Mouse (Mus musculus) intestine, postnatal 0 days (tissue): ENCODE measurements around the gene Slc1a3. TPM values are rescaled to one million over a fixed set of nuclear protein-coding genes. Genes with fewer than 3 reads are reported as not detected.

Experiments
- ATAC-seq: fragments of 200-750 bp; cut with Nextera tagmentation; 2 replicates; pipeline ENCODE4 v1.8.0; 2017; ENCODE audit warnings: mild to moderate bottlenecking, moderate TSS enrichment, moderate library complexity
- H3K27ac ChIP-seq: fragments of 300-500 bp; sonication (generic); 2 replicates; pipeline ENCODE4 v1.5.1; 2014; ENCODE audit warnings: mild to moderate bottlenecking, low read depth, low read length, moderate library complexity
- H3K27me3 ChIP-seq: fragments of 300-500 bp; sonication (generic); replicated peaks from 2 replicates; pipeline ENCODE4 v1.6.1; 2014; ENCODE audit warnings: low read length, mixed read lengths; ENCODE audit not compliant: control insufficient read depth, insufficient read depth
- H3K36me3 ChIP-seq: fragments of 300-500 bp; sonication (generic); 2 replicates; pipeline ENCODE4 v1.6.1; 2014; ENCODE audit warnings: mild to moderate bottlenecking, moderate library complexity; ENCODE audit not compliant: control insufficient read depth, insufficient read depth
- H3K4me1 ChIP-seq: fragments of 300-500 bp; sonication (generic); replicated peaks from 2 replicates; pipeline ENCODE4 v1.6.1; 2014; ENCODE audit warnings: antibody characterized with exemption, low read length, mixed read lengths; ENCODE audit not compliant: control insufficient read depth, insufficient read depth
- H3K4me2 ChIP-seq: fragments of 300-500 bp; sonication (generic); replicated peaks from 2 replicates; pipeline ENCODE4 v1.6.1; 2014; ENCODE audit warnings: low read depth, mild to moderate bottlenecking, moderate library complexity
- H3K4me3 ChIP-seq: fragments of 300-500 bp; sonication (generic); 2 replicates; pipeline ENCODE4 v1.5.1; 2014; ENCODE audit warnings: low read depth, low read length
- H3K9ac ChIP-seq: fragments of 300-500 bp; sonication (generic); 2 replicates; pipeline ENCODE4 v1.6.1; 2014; ENCODE audit warnings: mild to moderate bottlenecking, low read depth, low read length
- H3K9me3 ChIP-seq: fragments of 300-500 bp; sonication (generic); 2 replicates; pipeline ENCODE4 v1.6.1; 2016; ENCODE audit warnings: mixed run types; ENCODE audit not compliant: control insufficient read depth
- CTCF ChIP-seq: sonication (generic); IDR thresholded peaks from 2 replicates; pipeline ENCODE4 v1.5.1; 2016; ENCODE audit warnings: low read depth, mild to moderate bottlenecking, control low read depth, antibody characterized with exemption, moderate library complexity
- WGBS: fragments of 180-500 bp; shearing (Covaris S2); extraction: QIAGEN DNeasy Blood & Tissue Kit; methylation state at CpG from one replicate; pipeline ENCODE4 v1.1.7; 2014; 5-methylcytosine and 5-hydroxymethylcytosine counted together
- polyA plus RNA-seq: library from polyadenylated mRNA; unstranded; fragments of >200 nt; fragmentation: Nextera tagmentation; extraction: Ambion mirVana; gene quantifications from 2 replicates; pipeline ENCODE4 v1.2.1, GENCODE M21; 2015

Slc1a3 gene
- polyA plus RNA-seq, 1 experiment from 2014 or later: 0.53 TPM

GRCm38 (mm10) chr15:8615511-8616224 lies 94.9 kb downstream of the Slc1a3 start:
- no peaks in the 10 kb centered on the region for H3K4me1 ChIP-seq

GRCm38 (mm10) chr15:8614701-8615100 lies 95.9 kb downstream of the Slc1a3 start:
- no peak overlapping the region for H3K27ac ChIP-seq
- H3K36me3 ChIP-seq: no peaks in the 10 kb centered on the region
- no peaks in the 10 kb centered on the region for H3K4me1 ChIP-seq
- no peaks in the 10 kb centered on the region for H3K27me3 ChIP-seq
- no peak for TF ChIP-seq CTCF
- H3K9ac ChIP-seq: no peak overlapping the region
- no peak overlapping the region for H3K4me2 ChIP-seq
- 85% methylated on average over 5 of the region's 5 CpGs for WGBS
- no peaks in the 10 kb centered on the region for H3K9me3 ChIP-seq
- H3K4me3 ChIP-seq: no peak overlapping the region
- ATAC-seq: no peak

More at GRCm38 (mm10) chr15:8615511-8616224, 94.9 kb downstream of the Slc1a3 start:
- TF ChIP-seq CTCF: no peak
- H3K4me3 ChIP-seq: no peak overlapping the region
- no peaks in the 10 kb centered on the region for H3K27me3 ChIP-seq
- H3K27ac ChIP-seq: no peak overlapping the region
- 75% methylated on average over 11 of the region's 11 CpGs for WGBS
- no peaks in the 10 kb centered on the region for H3K9me3 ChIP-seq
- ATAC-seq: no peak
- H3K4me2 ChIP-seq: no peak overlapping the region
- H3K9ac ChIP-seq: no peak overlapping the region
- no peaks in the 10 kb centered on the region for H3K36me3 ChIP-seq

- no peak for TF ChIP-seq CTCF
- Histone ChIP-seq H3K9me3 (no peaks in the 10 kb centered on the region), H3K4me2 (no peak overlapping the region), H3K9ac (no peak overlapping the region), H3K4me1 (no peaks in the 10 kb centered on the region), H3K27me3 (no peaks in the 10 kb centered on the region), H3K27ac (no peak overlapping the region), H3K36me3 (no peaks in the 10 kb centered on the region), H3K4me3 (no peak overlapping the region)
- no peak for ATAC-seq
- 69% methylated on average over 6 of the region's 6 CpGs for WGBS
These were observed 104.9 kb downstream of the Slc1a3 start for GRCm38 (mm10) chr15:8605538-8606188.

GRCm38 (mm10) chr15:8602362-8602761 lies 108.2 kb downstream of the Slc1a3 start:
- Histone ChIP-seq H3K4me2 (no peak overlapping the region), H3K4me3 (no peak overlapping the region), H3K36me3 (no peaks in the 10 kb centered on the region), H3K9me3 (no peaks in the 10 kb centered on the region), H3K4me1 (no peaks in the 10 kb centered on the region), H3K9ac (no peak overlapping the region), H3K27ac (no peak overlapping the region), H3K27me3 (no peaks in the 10 kb centered on the region)
- no peak for ATAC-seq
- no peak for TF ChIP-seq CTCF
- 89% methylated on average over 6 of the region's 6 CpGs for WGBS

GRCm38 (mm10) chr15:8601312-8602146 lies 109.0 kb downstream of the Slc1a3 start:
- Histone ChIP-seq H3K4me1 (no peaks in the 10 kb centered on the region), H3K27me3 (no peaks in the 10 kb centered on the region), H3K4me3 (no peak overlapping the region), H3K27ac (no peak overlapping the region), H3K9ac (no peak overlapping the region), H3K9me3 (no peaks in the 10 kb centered on the region), H3K36me3 (no peaks in the 10 kb centered on the region), H3K4me2 (no peak overlapping the region)
- 84% methylated on average over 13 of the region's 13 CpGs for WGBS
- no peak for TF ChIP-seq CTCF
- no peak for ATAC-seq

GRCm38 (mm10) chr15:8596375-8596900 lies 114.1 kb downstream of the Slc1a3 start:
- H3K9ac ChIP-seq: no peak overlapping the region
- no peak for TF ChIP-seq CTCF
- H3K4me1 ChIP-seq: no peaks in the 10 kb centered on the region
- H3K4me3 ChIP-seq: no peak overlapping the region
- no peak overlapping the region for H3K27ac ChIP-seq
- H3K27me3 ChIP-seq: no peaks in the 10 kb centered on the region
- no peaks in the 10 kb centered on the region for H3K9me3 ChIP-seq
- no peak for ATAC-seq
- no peak overlapping the region for H3K4me2 ChIP-seq
- 84% methylated on average over 8 of the region's 8 CpGs for WGBS
- H3K36me3 ChIP-seq: no peaks in the 10 kb centered on the region
